Mouse (Mus musculus): ENCODE results near the gene Pla2g4c.

The Pla2g4c gene

GRCm38 (mm10) chr7:13380588-13380987 is 56.1 kb downstream of the Pla2g4c start:
- no peak for DNase-seq (ENCODE audit: low spot score in 2 of 2)

GRCm38 (mm10) chr7:13397832-13398231 is 73.4 kb downstream of the Pla2g4c start, which contains the start of gene Cabp5:
Gene Cabp5 (plus strand): TSS chr7:13398132.
- DNase-seq (ENCODE audit: low spot score in 2 of 2) = no peak

Data from frontal cortex, postnatal 14 days (tissue).